Mouse (Mus musculus) intestine, embryonic 14.5 days (tissue): ENCODE data around the gene Cltb. TPM values are rescaled to one million over a fixed set of nuclear protein-coding genes. Genes with fewer than 3 reads are reported as not detected.

ENCODE experiments used
- ATAC-seq: fragments of 200-750 bp; cut with Nextera tagmentation; replicated peaks from 2 replicates; pipeline ENCODE4 v1.8.0; 2017; ENCODE audit warnings: low read depth, moderate number of reproducible peaks, moderate TSS enrichment, moderate library complexity; ENCODE audit not compliant: low FRiP score, low TSS enrichment
- DNase-seq: peaks from one replicate; pipeline ENCODE4 v3.0.0-alpha.2; 2018; ENCODE audit warnings: low spot score
- H3K27ac ChIP-seq: fragments of 300-500 bp; sonication (generic); 2 replicates; pipeline ENCODE4 v1.5.1; 2014; ENCODE audit warnings: low read depth, mild to moderate bottlenecking, control low read depth
- H3K27me3 ChIP-seq: fragments of 300-500 bp; sonication (generic); replicated peaks from 2 replicates; pipeline ENCODE4 v1.6.1; 2014; ENCODE audit warnings: low read length, control low read depth; ENCODE audit not compliant: control insufficient read depth, insufficient read depth
- H3K36me3 ChIP-seq: fragments of 300-500 bp; sonication (generic); 2 replicates; pipeline ENCODE4 v1.6.1; 2014; ENCODE audit warnings: low read length, control low read depth; ENCODE audit not compliant: control insufficient read depth, insufficient read depth
- H3K4me1 ChIP-seq: fragments of 300-500 bp; sonication (generic); replicated peaks from 2 replicates; pipeline ENCODE4 v1.6.1; 2014; ENCODE audit warnings: low read length, control low read depth, mixed read lengths; ENCODE audit not compliant: control insufficient read depth, insufficient read depth
- H3K4me2 ChIP-seq: fragments of 300-500 bp; sonication (generic); 2 replicates; pipeline ENCODE4 v1.6.1; 2014; ENCODE audit warnings: low read length
- H3K4me3 ChIP-seq: fragments of 300-500 bp; sonication (generic); 2 replicates; pipeline ENCODE4 v1.5.1; 2014; ENCODE audit warnings: low read depth, low read length, control low read depth, mixed read lengths
- H3K9ac ChIP-seq: fragments of 300-500 bp; sonication (generic); 2 replicates; pipeline ENCODE4 v1.6.1; 2014; ENCODE audit warnings: mild to moderate bottlenecking, low read length
- H3K9me3 ChIP-seq: fragments of 300-500 bp; sonication (generic); 2 replicates; pipeline ENCODE4 v1.6.1; 2016; ENCODE audit warnings: low read length, control low read depth; ENCODE audit not compliant: control insufficient read depth
- WGBS: fragments of 180-500 bp; shearing (Covaris S2); extraction: QIAGEN DNeasy Blood & Tissue Kit; methylation state at CpG from one replicate; pipeline ENCODE4 v1.1.7; 2014; 5-methylcytosine and 5-hydroxymethylcytosine counted together
- polyA plus RNA-seq: library from polyadenylated mRNA; unstranded; fragments of >200 nt; fragmentation: Nextera tagmentation; extraction: Ambion mirVana; gene quantifications from 2 replicates; pipeline ENCODE4 v1.2.1, GENCODE M21; 2014

Gene Cltb
- polyA plus RNA-seq, 1 experiment from 2014 or later, result 49.6 TPM

- WGBS, result under 1% methylated on average over 54 of the region's 55 CpGs
- DNase-seq, result peak; percentile 84
- peak within 1 kb of the TSS; percentile 64; the same call in 1 of the 2 replicates for H3K27ac ChIP-seq
Observed at GRCm38 (mm10) chr13:54574854-54575481, 36.2 kb downstream of the Cltb start, which contains the start of gene Arl10. Gene Arl10, plus strand, starts transcription at chr13:54575015.

GRCm38 (mm10) chr13:54572621-54573020 is 38.5 kb downstream of the Cltb start:
- no peak overlapping the region for H3K4me2 ChIP-seq
- H3K27ac ChIP-seq, result no peak overlapping the region
- H3K9ac ChIP-seq, result no peak overlapping the region
- H3K36me3 ChIP-seq, result peaks cover 14% of the 10 kb centered on the region
- DNase-seq (no peak), ATAC-seq (no peak)
- WGBS, result 83% methylated on average over 4 of the region's 4 CpGs
- peaks cover 6% of the 10 kb centered on the region for H3K4me1 ChIP-seq
- H3K9me3 ChIP-seq, result no peaks in the 10 kb centered on the region
- H3K4me3 ChIP-seq, result no peak overlapping the region
- H3K27me3 ChIP-seq, result no peaks in the 10 kb centered on the region

More at GRCm38 (mm10) chr13:54574854-54575481, 36.2 kb downstream of the Cltb start, which contains the start of gene Arl10:
- Histone ChIP-seq H3K36me3 (peaks cover 37% of the 10 kb centered on the region), H3K27me3 (no peaks in the 10 kb centered on the region), H3K4me2 (peak within 1 kb of the TSS; percentile 95), H3K9ac (peak within 1 kb of the TSS; percentile 85), H3K9me3 (no peaks in the 10 kb centered on the region), H3K4me3 (peak within 1 kb of the TSS; percentile 96), H3K4me1 (peaks cover 6% of the 10 kb centered on the region)
- peak; percentile 86 for ATAC-seq

- Histone ChIP-seq H3K9me3 (no peaks in the 10 kb centered on the region), H3K4me1 (peaks cover 6% of the 10 kb centered on the region), H3K27ac (no peak overlapping the region), H3K4me3 (no peak overlapping the region), H3K36me3 (peaks cover 5% of the 10 kb centered on the region; the same call in 1 of the 2 replicates), H3K4me2 (no peak overlapping the region), H3K27me3 (no peaks in the 10 kb centered on the region), H3K9ac (no peak overlapping the region)
- DNase-seq (no peak), ATAC-seq (no peak)
- WGBS, result 52% methylated on average over 2 of the region's 2 CpGs
Observed at GRCm38 (mm10) chr13:54571637-54572036, 39.5 kb downstream of the Cltb start.

GRCm38 (mm10) chr13:54570736-54571135 is 40.4 kb downstream of the Cltb start:
- Histone ChIP-seq H3K9ac (no peak overlapping the region), H3K4me3 (no peak overlapping the region), H3K27ac (no peak overlapping the region), H3K27me3 (no peaks in the 10 kb centered on the region), H3K9me3 (no peaks in the 10 kb centered on the region), H3K4me2 (no peak overlapping the region), H3K4me1 (peaks cover 1% of the 10 kb centered on the region), H3K36me3 (no peaks in the 10 kb centered on the region)
- DNase-seq (no peak), ATAC-seq (no peak)
- 74% methylated on average over 4 of the region's 4 CpGs for WGBS

GRCm38 (mm10) chr13:54569282-54569681 is 41.9 kb downstream of the Cltb start:
- no peak overlapping the region for H3K4me2 ChIP-seq
- H3K27ac ChIP-seq, result no peak overlapping the region
- H3K27me3 ChIP-seq, result no peaks in the 10 kb centered on the region
- no peak overlapping the region for H3K9ac ChIP-seq
- H3K4me1 ChIP-seq, result peaks cover 3% of the 10 kb centered on the region
- no peaks in the 10 kb centered on the region for H3K9me3 ChIP-seq
- 40% methylated on average over 1 of the region's 1 CpGs for WGBS
- DNase-seq (no peak), ATAC-seq (no peak)
- H3K4me3 ChIP-seq, result no peak overlapping the region
- H3K36me3 ChIP-seq, result no peaks in the 10 kb centered on the region

- H3K9ac ChIP-seq, result no peak overlapping the region
- H3K4me3 ChIP-seq, result no peak overlapping the region
- H3K27me3 ChIP-seq, result no peaks in the 10 kb centered on the region
- no peak overlapping the region for H3K27ac ChIP-seq
- DNase-seq (no peak), ATAC-seq (no peak)
- H3K4me1 ChIP-seq, result peaks cover 8% of the 10 kb centered on the region
- H3K9me3 ChIP-seq, result no peaks in the 10 kb centered on the region
- no peak overlapping the region for H3K4me2 ChIP-seq
- 48% methylated on average over 5 of the region's 5 CpGs for WGBS
- no peaks in the 10 kb centered on the region for H3K36me3 ChIP-seq
Observed at GRCm38 (mm10) chr13:54568380-54568779, 42.8 kb downstream of the Cltb start.

- ATAC-seq, result peak; percentile 34; the same call in 1 of the 2 replicates
- H3K9me3 ChIP-seq, result no peaks in the 10 kb centered on the region
- DNase-seq, result peak; percentile 73
- H3K4me2 ChIP-seq, result peak overlapping the region; percentile 90
- 53% methylated on average over 8 of the region's 8 CpGs for WGBS
- peaks cover 26% of the 10 kb centered on the region for H3K36me3 ChIP-seq
- peak overlapping the region; percentile 36; the same call in 1 of the 2 replicates for H3K27ac ChIP-seq
- H3K27me3 ChIP-seq, result no peaks in the 10 kb centered on the region
- H3K4me3 ChIP-seq, result peak overlapping the region; percentile 97
- no peak overlapping the region; the same call in 1 of the 2 replicates for H3K9ac ChIP-seq
- H3K4me1 ChIP-seq, result peaks cover 8% of the 10 kb centered on the region
Observed at GRCm38 (mm10) chr13:54565594-54566345, 45.4 kb downstream of the Cltb start.

GRCm38 (mm10) chr13:54565201-54565581 is 46.0 kb downstream of the Cltb start, which contains the start of gene 4833439L19Rik:
Gene 4833439L19Rik, minus strand, starts transcription at chr13:54565435.
- WGBS, result 0% methylated on average over 27 of the region's 27 CpGs
- Histone ChIP-seq H3K27me3 (no peaks in the 10 kb centered on the region), H3K4me2 (peak within 1 kb of the TSS; percentile 90)

More at GRCm38 (mm10) chr13:54565201-54565581, 46.0 kb downstream of the Cltb start, which contains the start of gene 4833439L19Rik:
- peak within 1 kb of the TSS; percentile 43; the same call in 1 of the 2 replicates for H3K27ac ChIP-seq
- H3K36me3 ChIP-seq, result peaks cover 32% of the 10 kb centered on the region
- ATAC-seq, result peak; percentile 95
- peak; percentile 97 for DNase-seq
- no peaks in the 10 kb centered on the region for H3K9me3 ChIP-seq
- peak within 1 kb of the TSS; percentile 97 for H3K9ac ChIP-seq
- peak within 1 kb of the TSS; percentile 97 for H3K4me3 ChIP-seq
- H3K4me1 ChIP-seq, result peaks cover 8% of the 10 kb centered on the region
